Mouse (Mus musculus) spleen, adult 12 weeks (tissue): Measurements from ENCODE around the gene Rpl13a.
A peak's percentile ranks its signal among the peaks of the same experiment; 100 is the strongest.
"Not testable (repeated sequence)": the region's sequence is repeated elsewhere in the genome, so short reads cannot be mapped to it uniquely, and the experiment has no call there.

Experiments used
- DNase-seq: peaks from one replicate; pipeline ENCODE4 v3.0.0; 2022; ENCODE audit warnings: low spot score

Rpl13a gene

GRCm38 (mm10) chr7:45135370-45135769 is 6.8 kb upstream of the Rpl13a start:
- DNase-seq: no peak

- no peak for DNase-seq
Observed at GRCm38 (mm10) chr7:45134544-45135026, 6.0 kb upstream of the Rpl13a start.

GRCm38 (mm10) chr7:45133446-45134159 is 5.0 kb upstream of the Rpl13a start:
- no peak for DNase-seq

GRCm38 (mm10) chr7:45131850-45132249 is 3.3 kb upstream of the Rpl13a start:
- DNase-seq: no peak

- DNase-seq: no peak
Observed at GRCm38 (mm10) chr7:45129776-45130512, 1.4 kb upstream of the Rpl13a start.

- no peak for DNase-seq
Observed at GRCm38 (mm10) chr7:45129318-45129717, 757 bp upstream of the Rpl13a start.

- no peak for DNase-seq
Observed at GRCm38 (mm10) chr7:45127700-45128224, 799 bp downstream of the Rpl13a start.

- no peak for DNase-seq
Observed at GRCm38 (mm10) chr7:45126844-45127699, 1.5 kb downstream of the Rpl13a start.

GRCm38 (mm10) chr7:45126147-45126843 is 2.3 kb downstream of the Rpl13a start:
- DNase-seq: no peak

GRCm38 (mm10) chr7:45125649-45126048 is 2.9 kb downstream of the Rpl13a start:
- DNase-seq: not testable (repeated sequence)

- no peak for DNase-seq
Observed at GRCm38 (mm10) chr7:45125144-45125600, 3.4 kb downstream of the Rpl13a start.

GRCm38 (mm10) chr7:45124224-45125143 is 4.1 kb downstream of the Rpl13a start, which contains the start of gene Rps11:
Gene Rps11, minus strand, starts transcription at chr7:45124439.
- DNase-seq: peak; percentile 97

- no peak for DNase-seq
Observed at GRCm38 (mm10) chr7:45123186-45123570, 5.4 kb downstream of the Rpl13a start.

GRCm38 (mm10) chr7:45122561-45123185 is 5.9 kb downstream of the Rpl13a start:
- no peak for DNase-seq

GRCm38 (mm10) chr7:45121966-45122365 is 6.6 kb downstream of the Rpl13a start:
- no peak for DNase-seq

GRCm38 (mm10) chr7:45121404-45121803 is 7.2 kb downstream of the Rpl13a start:
- peak; percentile 64 for DNase-seq

- no peak for DNase-seq
Observed at GRCm38 (mm10) chr7:45119780-45120709, 8.5 kb downstream of the Rpl13a start.

- no peak for DNase-seq
Observed at GRCm38 (mm10) chr7:45118336-45118735, 10.2 kb downstream of the Rpl13a start.

- no peak for DNase-seq
Observed at GRCm38 (mm10) chr7:45117566-45117965, 11.0 kb downstream of the Rpl13a start.
